Mouse (Mus musculus): ENCODE results near the gene Def6.

DNA sequence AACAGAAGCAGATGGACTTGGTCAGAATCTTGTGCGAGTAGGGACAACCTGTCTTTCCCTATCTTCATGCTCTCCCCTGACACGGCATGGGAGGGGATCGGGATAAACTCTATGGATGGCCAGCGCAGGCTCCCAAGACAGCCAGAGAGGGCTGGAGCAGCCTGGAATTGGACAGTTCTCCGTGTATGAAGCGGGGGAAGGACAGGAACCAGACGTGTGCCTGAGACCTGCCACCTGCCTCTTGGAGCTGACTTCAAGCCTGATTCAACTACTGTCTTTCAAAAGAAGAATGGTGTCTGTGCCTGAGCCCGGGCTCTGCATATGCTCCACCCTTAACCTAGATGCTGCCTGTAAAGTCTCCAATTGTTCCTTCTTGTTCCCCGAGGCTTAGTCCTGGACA, 34.9 kb upstream of the Def6 start:
- TF ChIP-seq ZC3H11A (IDR thresholded peaks at IDR 0.05; ENCODE audit: borderline replicate concordance, low read depth, low read length), result no peak
- TF ChIP-seq MAFK (IDR thresholded peaks at IDR 0.05; ENCODE audit: insufficient read depth, low read depth, low read length), result no peak
- TF ChIP-seq CHD2 (IDR thresholded peaks at IDR 0.05; ENCODE audit: low read depth, low read length), result no peak
- TF ChIP-seq HCFC1 (IDR thresholded peaks at IDR 0.05; ENCODE audit: borderline replicate concordance, insufficient read depth, low read length), result no peak

Data from ES-E14 (cell line).